Mouse (Mus musculus) colon, adult 2 months (tissue): ENCODE measurements around the gene Zbtb18. TPM values are rescaled to one million over a fixed set of nuclear protein-coding genes. Genes with fewer than 3 reads are reported as not detected.

Experiments used
- polyA plus RNA-seq: library from polyadenylated mRNA; depleted of rRNA; stranded (reverse); fragments of >200 nt; gene quantifications from 2 replicates; pipeline ENCODE4 v1.2.3, GENCODE M21; 2012; rRNA removed

Zbtb18 gene
- polyA plus RNA-seq: 7.0 and 10.7 TPM in 2 replicates

GRCm38 (mm10) chr1:177442196-177442808 lies at the start of gene Zbtb18:
Zbtb18 (plus strand) TSS chr1:177442351.

Other genes with a start within 250 kb of the Zbtb18 start
- gene Akt3, start 184.1 kb upstream of the Zbtb18 start, polyA plus RNA-seq: 2.1 and 2.3 TPM in 2 replicates